In genomic region chr5:147085201-147085894, GRCm38 (mm10) we compare ENCODE assay signal across 11 mouse cellular contexts. TPM values are rescaled to one million over a fixed set of nuclear protein-coding genes. Genes with fewer than 3 reads are reported as not detected.
DNase-seq lines count a peak whose midpoint lies in the region; ATAC-seq lines count a peak whose summit lies in the region.
"Had no signal": no experiment of that assay in that cellular context is flagged by ENCODE, and none has a peak within 500 bp of the region (broad histone marks: within the 10 kb centered on the region; RNA-seq: fewer than 3 reads in every experiment).

No protein-coding gene starts in this region.

- no peaks in the 10 kb centered on the region; the same call in 1 of the 2 replicates for H3K4me1 ChIP-seq in forebrain, embryonic 14.5 days (ENCODE audit: control insufficient read depth, insufficient read depth, low read length)
- H3K4me1 ChIP-seq in forebrain, embryonic 11.5 days (replicated peaks; ENCODE audit: control insufficient read depth, insufficient read depth, low read length), result no peaks in the 10 kb centered on the region
- H3K4me1 ChIP-seq: neural tube, embryonic 12.5 days had no signal

- peak; percentile 79 for DNase-seq in forebrain, embryonic 14.5 days (ENCODE audit: low spot score)
- DNase-seq in forebrain, embryonic 11.5 days (ENCODE audit: low spot score), result no peak
- DNase-seq in testis, postnatal 10 days (ENCODE audit: low spot score), result peak; percentile 60
- DNase-seq in testis, postnatal 14 days (ENCODE audit: low spot score), result no peak
- DNase-seq in left cerebral cortex, adult 8-10 months (ENCODE audit: low spot score in 2 of 2), result peak; percentile 37 to 71
- peak; percentile 79 for DNase-seq in telencephalon, adult 2 months (ENCODE audit: low read depth, low spot score)
- no peak for DNase-seq in spleen, postnatal 14 days (ENCODE audit: low spot score in 2 of 2)
- no peak for DNase-seq in spleen, postnatal 36 days (ENCODE audit: low spot score in 2 of 2)
- DNase-seq: adrenal gland, adult 2 months had no signal

- H3K36me3 ChIP-seq in forebrain, embryonic 14.5 days (ENCODE audit: control insufficient read depth, insufficient read depth, low read length), result 0 out of 2 replicates have a peak, but pooled peaks cover 8% of the 10 kb centered on the region
- H3K36me3 ChIP-seq in forebrain, embryonic 11.5 days (ENCODE audit: control insufficient read depth, insufficient read depth, low read length), result no peaks in the 10 kb centered on the region

- no peak overlapping the region for H3K4me2 ChIP-seq in forebrain, embryonic 14.5 days (ENCODE audit: low read length)
- no peak overlapping the region for H3K4me2 ChIP-seq in forebrain, embryonic 11.5 days (ENCODE audit: low read depth, low read length, severe bottlenecking)
- H3K4me2 ChIP-seq: limb, embryonic 12.5 days; neural tube, embryonic 12.5 days had no signal

- no peak overlapping the region for H3K9ac ChIP-seq in forebrain, embryonic 14.5 days (ENCODE audit: low read length)
- H3K9ac ChIP-seq in forebrain, embryonic 11.5 days (ENCODE audit: low read length), result no peak overlapping the region
- H3K9ac ChIP-seq: limb, embryonic 12.5 days; neural tube, embryonic 12.5 days had no signal

- peak overlapping the region; percentile 22; the same call in 1 of the 2 replicates for H3K27ac ChIP-seq in forebrain, embryonic 14.5 days (ENCODE audit: low read depth, low read length)
- no peak overlapping the region for H3K27ac ChIP-seq in forebrain, embryonic 11.5 days (ENCODE audit: low read depth, low read length)
- H3K27ac ChIP-seq: limb, embryonic 12.5 days; neural tube, embryonic 12.5 days had no signal

- peak; percentile 81 for ATAC-seq in forebrain, embryonic 14.5 days
- no peak for ATAC-seq in forebrain, embryonic 11.5 days (replicated peaks; ENCODE audit: low FRiP score)

- H3K27me3 ChIP-seq in forebrain, embryonic 14.5 days (replicated peaks; ENCODE audit: control insufficient read depth, insufficient read depth, low read length), result no peaks in the 10 kb centered on the region
- H3K27me3 ChIP-seq in forebrain, embryonic 11.5 days (ENCODE audit: control insufficient read depth, insufficient read depth, low read length), result no peaks in the 10 kb centered on the region
- H3K27me3 ChIP-seq: limb, embryonic 12.5 days; neural tube, embryonic 12.5 days had no signal

- 58% methylated on average over 9 of the region's 9 CpGs for WGBS in forebrain, embryonic 14.5 days
- WGBS in forebrain, embryonic 11.5 days, result 93% methylated on average over 9 of the region's 9 CpGs

- H3K4me3 ChIP-seq in forebrain, embryonic 14.5 days (ENCODE audit: low read depth, low read length), result no peak overlapping the region
- H3K4me3 ChIP-seq in forebrain, embryonic 11.5 days (ENCODE audit: low read depth, low read length), result no peak overlapping the region
- H3K4me3 ChIP-seq: limb, embryonic 12.5 days; neural tube, embryonic 12.5 days had no signal

- no peaks in the 10 kb centered on the region for H3K9me3 ChIP-seq in forebrain, embryonic 14.5 days (replicated peaks; ENCODE audit: control insufficient read depth, low read length)
- no peaks in the 10 kb centered on the region for H3K9me3 ChIP-seq in forebrain, embryonic 11.5 days (ENCODE audit: control insufficient read depth, low read length)
- H3K9me3 ChIP-seq: limb, embryonic 12.5 days; neural tube, embryonic 12.5 days had no signal

RNA-seq across cellular contexts. Expression of gene Polr1d, which starts 8.5 kb away (rescaled TPM):
- 121 and 135 TPM in 2 replicates for polyA plus RNA-seq in forebrain, embryonic 14.5 days (2014; fragmentation: Nextera tagmentation; extraction: Ambion mirVana)
- polyA plus RNA-seq in forebrain, embryonic 11.5 days (2014; fragmentation: Nextera tagmentation; extraction: Ambion mirVana), result 110 and 115 TPM in 2 replicates
- total RNA-seq in left cerebral cortex, adult 8-10 months (2022), result 10 to 100 TPM; 65.4 to 67.3 (median 65.8) TPM

RNA-seq across cellular contexts. Expression of gene Lnx2, which starts 9.0 kb away (rescaled TPM):
- 8.1 and 10.9 TPM in 2 replicates for polyA plus RNA-seq in forebrain, embryonic 14.5 days (2014; fragmentation: Nextera tagmentation; extraction: Ambion mirVana)
- polyA plus RNA-seq in forebrain, embryonic 11.5 days (2014; fragmentation: Nextera tagmentation; extraction: Ambion mirVana), result 9.7 and 9.9 TPM in 2 replicates
- 1 to 10 TPM; 4.8 to 6.4 (median 5.6) TPM for total RNA-seq in left cerebral cortex, adult 8-10 months (2022)

Comparison
In these comparisons a context has a peak if more than half of its experiments do, and no peak if none do; other contexts are left out.
1. DNase-seq: peak in forebrain, embryonic 14.5 days (single experiment), testis, postnatal 10 days (single experiment), left cerebral cortex, adult 8-10 months (2 of 2) and telencephalon, adult 2 months (single experiment); none in forebrain, embryonic 11.5 days (single experiment), testis, postnatal 14 days (single experiment), spleen, postnatal 14 days (0 of 2) and spleen, postnatal 36 days (0 of 2).